Mouse (Mus musculus) left cerebral cortex, postnatal 4 days (tissue): Measurements from ENCODE around the gene Scrt2. TPM values are rescaled to one million over a fixed set of nuclear protein-coding genes. Genes with fewer than 3 reads are reported as not detected.

ENCODE experiments used
- DNase-seq: peaks from one replicate; pipeline ENCODE4 v3.0.0-alpha.2; 2022
- intact Hi-C: fragments of 180-260 bp; cut with DNase I; formaldehyde crosslinking; loops from one replicate; pipeline ENCODE4 v1.15.1; 2025
- total RNA-seq, 2 experiments: library from RNA; stranded (reverse); gene quantifications; 2 replicates each; pipeline ENCODE4 v1.2.3; 2021

The Scrt2 gene
- total RNA-seq, 2 experiments from 2014 or later, result 20.0 to 25.2 TPM

GRCm38 (mm10) chr2:152104711-152105317 lies 23.5 kb downstream of the Scrt2 start:
- intact Hi-C loops, result no loop called here
- no peak for DNase-seq

GRCm38 (mm10) chr2:152105318-152106224 lies 24.2 kb downstream of the Scrt2 start, which contains the start of gene Srxn1:
TSS of gene Srxn1 (plus strand) at chr2:152105516.
- DNase-seq, result peak; percentile 83
- intact Hi-C loops, result no loop called here

GRCm38 (mm10) chr2:152106225-152106595 lies 24.9 kb downstream of the Scrt2 start:
- DNase-seq, result no peak
- intact Hi-C loops, result no loop called here

- intact Hi-C loops, result no loop called here
- DNase-seq, result no peak
Measured at GRCm38 (mm10) chr2:152106597-152106996, 25.3 kb downstream of the Scrt2 start.

GRCm38 (mm10) chr2:152108702-152109101 lies 27.4 kb downstream of the Scrt2 start:
- intact Hi-C loops, result no loop called here
- DNase-seq, result no peak

- intact Hi-C loops, result no loop called here
- no peak for DNase-seq
Measured at GRCm38 (mm10) chr2:152109386-152109785, 28.1 kb downstream of the Scrt2 start.

- intact Hi-C loops, result no loop called here
- no peak for DNase-seq
Measured at GRCm38 (mm10) chr2:152111311-152111710, 30.0 kb downstream of the Scrt2 start.

GRCm38 (mm10) chr2:152111920-152112319 lies 30.6 kb downstream of the Scrt2 start:
- intact Hi-C loops, result loop anchor here (2.0 kb wide), 1 partner anchor 85 kb away; no protein-coding TSS in a partner anchor
- DNase-seq, result peak; percentile 94

- DNase-seq, result no peak
- intact Hi-C loops, result loop anchor here (2.0 kb wide), 1 partner anchor 84 kb away; no protein-coding TSS in a partner anchor
Measured at GRCm38 (mm10) chr2:152112490-152112889, 31.2 kb downstream of the Scrt2 start.

GRCm38 (mm10) chr2:152112970-152113369 lies 31.6 kb downstream of the Scrt2 start:
- intact Hi-C loops, result loop anchor here (2.0 kb wide), 1 partner anchor 84 kb away; no protein-coding TSS in a partner anchor
- no peak for DNase-seq

GRCm38 (mm10) chr2:152114057-152114975 lies 33.0 kb downstream of the Scrt2 start:
- intact Hi-C loops, result no loop called here
- peak; percentile 52 for DNase-seq

- DNase-seq, result no peak
- intact Hi-C loops, result no loop called here
Measured at GRCm38 (mm10) chr2:152117694-152118093, 36.4 kb downstream of the Scrt2 start.

GRCm38 (mm10) chr2:152119228-152119865 lies 38.0 kb downstream of the Scrt2 start:
- intact Hi-C loops, result no loop called here
- peak; percentile 59 for DNase-seq

- intact Hi-C loops, result no loop called here
- DNase-seq, result no peak
Measured at GRCm38 (mm10) chr2:152122896-152123295, 41.6 kb downstream of the Scrt2 start.

GRCm38 (mm10) chr2:152128597-152128996 lies 47.3 kb downstream of the Scrt2 start:
- DNase-seq, result no peak
- intact Hi-C loops, result loop anchor here (5.0 kb wide), 1 partner anchor 69 kb away; no protein-coding TSS in a partner anchor

- intact Hi-C loops, result loop anchor here (5.0 kb wide), 1 partner anchor 68 kb away; no protein-coding TSS in a partner anchor
- DNase-seq, result no peak
Measured at GRCm38 (mm10) chr2:152129778-152130177, 48.4 kb downstream of the Scrt2 start.

- DNase-seq, result no peak
- intact Hi-C loops, result no loop called here
Measured at GRCm38 (mm10) chr2:152132016-152132415, 50.7 kb downstream of the Scrt2 start.

GRCm38 (mm10) chr2:152132691-152133090 lies 51.4 kb downstream of the Scrt2 start:
- intact Hi-C loops, result no loop called here

GRCm38 (mm10) chr2:152139191-152139987 lies 58.1 kb downstream of the Scrt2 start:
- DNase-seq, result peak; percentile 48
- intact Hi-C loops, result no loop called here

More at GRCm38 (mm10) chr2:152132691-152133090, 51.4 kb downstream of the Scrt2 start:
- no peak for DNase-seq
